Mouse (Mus musculus) spleen, postnatal 36 days (tissue): Measurements from ENCODE around the gene Mrps11.
A peak's percentile ranks its signal among the peaks of the same experiment; 100 is the strongest.

Experiments used
- DNase-seq, 2 experiments: peaks; one replicate each; pipeline ENCODE4 v3.0.0; 2022; ENCODE audit warnings: low spot score in 2 of 2, mixed read lengths in 1 of 2

Gene Mrps11

DNA sequence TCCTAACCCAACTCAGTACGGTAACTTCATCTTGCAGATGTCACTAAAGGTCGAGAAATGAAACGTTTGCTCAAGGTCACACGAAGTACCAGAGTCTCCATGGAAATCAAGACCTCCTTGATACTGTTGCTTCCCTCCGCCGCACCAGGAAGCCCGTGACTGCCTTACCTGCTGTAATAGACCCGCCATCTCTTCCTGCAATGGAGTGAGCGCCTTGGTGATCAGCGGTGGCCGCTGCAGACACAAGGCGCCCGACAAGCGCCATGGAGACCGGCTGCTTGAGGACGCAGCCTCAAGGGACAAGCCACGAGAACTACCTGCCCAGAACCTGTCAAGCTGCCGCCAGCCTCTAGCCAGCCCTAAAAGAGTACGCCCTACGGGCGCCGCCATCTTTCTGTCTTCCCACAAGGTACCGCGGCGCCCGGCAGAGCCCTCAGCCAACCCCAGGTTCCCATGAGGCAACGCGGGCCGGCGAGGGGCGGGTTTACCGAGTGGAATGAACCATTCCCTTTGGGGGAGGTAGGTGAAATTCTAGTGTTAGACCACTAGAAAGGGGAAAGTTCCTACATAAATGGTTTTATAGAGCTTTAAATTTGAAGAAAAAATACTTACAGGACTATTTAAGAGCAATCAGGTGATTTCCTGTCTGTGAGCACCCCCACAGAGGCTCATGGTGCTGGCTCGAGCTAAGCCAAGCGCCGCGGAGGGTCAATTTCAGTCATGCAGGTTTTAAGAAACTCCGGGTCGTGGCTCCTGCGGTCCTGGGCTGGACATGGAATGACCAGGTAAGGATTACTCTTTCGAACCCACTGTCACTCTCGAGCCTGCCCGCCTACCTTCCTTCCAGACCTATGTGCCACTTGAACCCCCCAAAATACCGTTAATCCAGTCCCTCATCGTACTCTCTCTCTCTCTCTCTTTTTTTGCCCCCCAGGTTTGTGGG, at the start of gene Mrps11, which contains the start of gene Mrpl46:
Mrps11 (plus strand) TSS at position 481 of the 943 bp plus-strand sequence.
Mrpl46 (minus strand) TSS at position 893 of the 943 bp plus-strand sequence.
- peak; percentile 82 to 86 for DNase-seq

- no peak for DNase-seq
Observed at GRCm38 (mm10) chr7:78737196-78737595, 45.7 kb upstream of the Mrps11 start.

DNA sequence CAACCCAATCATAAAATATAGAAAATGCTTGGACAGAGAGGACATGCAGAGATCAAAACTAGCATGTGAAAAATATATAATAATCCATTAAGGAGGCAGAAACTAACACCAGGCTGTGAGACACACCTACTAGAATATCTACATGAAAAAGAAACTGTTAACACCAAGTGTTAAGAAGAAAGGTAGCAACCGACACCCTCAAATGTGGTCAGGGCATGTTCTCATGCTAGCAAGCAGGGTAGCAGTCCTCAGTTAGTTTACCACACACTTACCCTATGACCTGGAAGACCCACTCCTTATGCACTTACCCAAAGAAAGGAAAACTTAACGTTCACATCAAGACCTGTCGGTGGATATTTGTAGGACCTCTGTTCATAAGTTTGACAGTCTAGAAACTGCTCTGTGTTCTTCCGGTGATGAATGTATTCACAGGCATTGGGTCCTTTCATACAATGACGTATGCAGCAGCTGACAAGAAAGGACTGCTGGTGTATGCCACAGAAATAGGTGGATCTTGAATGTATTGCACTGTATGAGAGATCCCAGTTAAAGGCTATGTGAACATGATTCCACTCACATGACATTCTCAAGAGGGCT, 45.2 kb upstream of the Mrps11 start, which contains the start of gene Ntrk3:
Ntrk3 (minus strand) TSS at position 399 of the 597 bp plus-strand sequence.
- no peak for DNase-seq

DNA sequence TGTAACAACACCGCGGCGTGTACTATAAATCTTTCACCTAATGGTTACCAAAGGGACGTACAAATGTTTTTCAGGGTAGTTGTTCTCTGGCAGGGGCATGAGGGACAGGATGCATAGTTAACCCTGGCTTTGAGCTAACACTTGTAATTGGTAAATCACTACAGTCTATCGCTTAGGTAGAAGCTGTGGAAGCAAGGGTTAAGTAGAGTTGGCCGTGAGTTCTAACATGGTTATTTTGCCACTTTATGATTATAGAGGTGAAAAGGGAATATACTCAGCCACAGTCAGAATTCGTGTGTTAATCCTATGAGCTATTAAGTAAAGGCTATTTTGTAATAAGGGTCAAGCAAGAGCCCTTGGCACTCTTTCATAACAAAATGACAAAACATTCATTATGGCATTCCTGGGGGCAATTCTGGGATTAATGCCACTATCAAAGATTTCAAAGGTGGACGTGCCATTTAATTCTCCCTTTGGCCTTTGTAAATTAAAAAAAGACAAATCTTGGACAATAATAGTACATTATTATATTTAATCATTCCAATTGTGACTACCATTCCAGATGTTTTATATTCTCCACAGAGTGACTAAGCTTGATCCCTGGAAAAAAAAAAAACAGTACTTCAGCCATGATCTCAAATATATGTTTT, 43.4 kb upstream of the Mrps11 start:
- no peak for DNase-seq

DNA sequence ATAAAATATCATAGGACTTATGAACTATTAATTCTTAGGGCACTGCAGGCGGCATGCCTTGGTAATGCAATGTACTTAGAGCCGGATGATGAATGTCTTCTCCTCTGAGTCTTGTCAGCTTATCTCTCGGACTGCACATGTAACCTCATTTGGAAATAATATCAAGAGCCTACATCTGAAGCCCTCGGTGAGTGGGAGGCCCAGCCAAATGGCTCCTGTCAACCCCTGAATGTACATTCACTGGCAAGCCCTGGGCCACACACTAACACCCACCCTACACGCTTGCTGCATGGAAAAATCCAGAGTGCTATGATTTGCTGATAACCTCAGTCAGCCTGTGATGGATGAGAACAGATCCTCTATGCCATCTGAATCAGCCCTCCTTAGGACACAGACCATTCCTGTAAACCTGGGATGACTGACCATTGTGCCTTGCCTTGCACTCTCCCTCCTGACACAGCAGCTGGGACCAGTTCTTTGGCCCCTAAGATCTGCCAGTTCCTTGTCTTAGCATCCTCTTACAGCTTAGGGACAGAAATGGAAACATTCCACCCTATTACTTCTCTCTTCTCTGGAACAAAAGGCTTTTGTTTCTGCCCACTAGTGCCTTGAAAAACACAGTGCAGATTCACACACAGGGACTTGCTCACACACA, 39.1 kb upstream of the Mrps11 start:
- no peak for DNase-seq

DNA sequence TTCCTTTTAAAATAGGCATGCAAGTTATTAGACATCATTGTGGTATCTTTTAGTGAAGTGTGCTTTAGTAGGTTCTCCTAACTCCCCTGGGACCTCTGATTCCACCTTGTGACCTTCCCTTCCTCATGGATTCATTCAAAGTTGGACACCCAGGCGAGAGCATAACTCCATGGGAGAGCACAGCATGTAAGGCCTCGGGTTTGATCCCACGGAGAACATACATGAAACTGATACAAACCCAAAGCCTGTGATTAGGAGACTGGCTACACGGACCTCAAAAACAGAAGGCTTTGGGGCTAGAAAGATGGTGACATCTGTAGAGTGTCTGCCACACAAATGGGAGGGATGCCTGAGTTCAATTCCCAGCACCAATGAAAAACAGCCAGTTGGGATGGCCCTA, 30.0 kb upstream of the Mrps11 start:
- no peak for DNase-seq

- no peak for DNase-seq
Observed at GRCm38 (mm10) chr7:78753752-78754457, 29.0 kb upstream of the Mrps11 start.

DNA sequence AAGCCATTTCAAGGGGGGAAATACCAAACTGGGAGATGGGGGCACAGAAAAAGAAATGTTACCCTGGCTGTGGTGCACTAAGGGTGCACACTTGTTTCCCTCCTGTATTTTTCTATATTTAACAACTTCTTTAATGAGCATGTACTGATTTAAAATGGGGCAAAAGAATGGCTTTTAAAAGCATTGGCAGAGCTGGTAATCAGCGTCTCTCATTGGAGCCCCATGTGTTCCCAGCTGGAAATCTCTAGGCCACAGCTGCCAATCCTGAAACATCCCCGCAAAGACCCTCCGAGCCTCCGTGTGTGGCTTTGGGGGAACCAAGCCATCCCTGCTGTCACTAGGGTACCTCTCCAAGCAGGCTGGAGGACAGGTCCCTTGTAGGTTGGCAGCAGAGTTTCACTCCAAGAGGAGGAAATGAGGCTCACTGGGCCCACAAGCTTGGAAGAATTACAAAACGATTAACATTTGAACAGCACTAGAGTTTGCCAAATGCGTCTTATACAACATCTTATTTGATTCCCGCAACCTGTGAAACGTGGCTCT, 28.4 kb upstream of the Mrps11 start:
- no peak for DNase-seq

DNA sequence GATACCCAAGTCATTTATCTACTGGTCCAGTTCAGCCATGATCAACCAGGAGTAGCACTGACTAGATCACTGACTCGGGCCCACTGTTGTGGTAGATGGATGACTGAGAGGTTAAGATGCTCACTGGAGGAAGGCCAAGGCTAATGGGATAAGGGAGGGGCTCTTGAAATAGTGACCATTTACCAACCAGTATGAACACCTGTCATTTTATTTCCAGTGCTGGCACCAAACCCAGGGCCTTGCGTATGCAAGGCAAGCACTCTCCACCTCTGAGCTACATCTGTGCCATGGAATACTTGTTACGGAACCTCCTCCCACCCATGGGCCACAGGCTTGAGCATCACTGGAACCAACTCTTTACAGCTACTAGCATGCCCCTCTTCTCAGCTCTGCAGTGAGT, 19.1 kb upstream of the Mrps11 start:
- DNase-seq: no peak

GRCm38 (mm10) chr7:78765215-78765631, 17.7 kb upstream of the Mrps11 start:
- DNase-seq: no peak

GRCm38 (mm10) chr7:78766019-78766683, 16.8 kb upstream of the Mrps11 start:
- DNase-seq: peak; percentile 31 to 33

DNA sequence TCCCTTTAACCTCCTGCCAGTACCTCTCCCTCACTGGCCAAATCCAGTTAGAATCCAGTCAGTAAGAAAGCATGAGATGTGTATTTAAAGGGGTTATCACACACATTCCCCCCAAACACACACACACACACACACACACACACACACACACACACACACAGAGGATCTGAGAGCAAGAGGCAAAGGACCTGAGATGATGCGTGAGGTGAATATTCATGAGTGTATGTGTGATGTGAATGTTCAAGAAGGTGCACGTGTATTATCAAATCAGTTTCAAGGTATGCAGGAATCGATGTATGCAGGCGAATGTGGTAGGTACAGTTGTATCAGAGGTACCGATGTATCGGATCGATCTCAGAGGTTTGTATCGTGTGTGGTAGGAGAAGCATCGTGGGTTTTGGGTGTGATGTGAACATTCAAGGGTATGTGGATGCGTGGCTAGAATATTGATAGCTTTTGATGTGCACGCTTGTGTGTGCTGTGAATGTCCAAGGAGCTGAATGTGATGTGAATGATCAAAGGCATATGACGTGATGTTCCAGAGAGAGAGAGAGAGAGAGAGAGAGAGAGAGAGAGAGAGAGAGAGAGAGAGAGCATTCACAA, 14.9 kb upstream of the Mrps11 start:
- no peak for DNase-seq

- DNase-seq: no peak
Observed at GRCm38 (mm10) chr7:78769075-78769652, 13.8 kb upstream of the Mrps11 start.

- no peak for DNase-seq
Observed at GRCm38 (mm10) chr7:78770936-78771335, 12.0 kb upstream of the Mrps11 start.

GRCm38 (mm10) chr7:78778741-78779140, 4.2 kb upstream of the Mrps11 start:
- no peak for DNase-seq

GRCm38 (mm10) chr7:78785906-78786305, 3.0 kb downstream of the Mrps11 start:
- DNase-seq: no peak

GRCm38 (mm10) chr7:78787793-78788380, 5.0 kb downstream of the Mrps11 start:
- DNase-seq: no peak

DNA sequence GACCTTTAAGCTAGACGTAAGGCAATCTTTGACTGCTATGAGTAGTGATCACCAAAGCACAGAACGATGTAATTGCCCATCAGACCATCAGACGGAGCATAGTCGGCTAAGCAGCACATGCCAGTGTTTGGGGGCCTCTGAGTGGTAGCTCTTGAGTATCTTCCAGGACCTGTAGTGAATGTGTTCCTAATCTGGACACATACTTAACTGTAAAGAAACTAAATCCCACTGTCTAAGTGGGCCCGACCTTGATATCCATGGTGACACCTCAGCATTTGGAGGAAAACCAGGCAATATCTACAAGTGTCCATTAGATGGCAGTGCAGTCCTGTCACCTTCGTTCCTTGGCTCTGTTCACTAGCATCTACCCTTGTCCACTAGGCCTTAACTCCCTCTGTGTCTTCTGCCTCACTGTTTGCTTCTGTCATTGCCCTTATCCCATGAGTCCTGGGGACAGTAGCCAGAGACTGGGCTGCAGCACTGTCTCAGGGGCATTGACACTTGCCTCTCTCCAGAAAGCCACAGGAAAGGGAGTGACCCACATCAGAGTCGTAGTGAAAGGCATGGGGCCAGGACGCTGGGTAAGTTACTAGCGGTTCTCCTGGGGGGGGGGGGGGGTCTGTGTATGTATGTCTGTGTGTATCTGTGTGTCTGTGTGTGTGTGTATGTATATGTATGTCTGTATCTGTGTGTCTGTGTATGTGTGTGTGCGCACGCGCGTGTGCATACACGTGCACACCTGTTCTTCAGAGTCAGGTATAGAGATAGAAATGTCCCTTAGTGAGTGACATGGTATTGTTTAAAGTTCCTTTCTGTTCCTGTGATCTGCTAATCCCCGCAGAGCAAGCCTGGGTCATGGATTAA, 8.7 kb downstream of the Mrps11 start:
- peak; percentile 15 to 31 for DNase-seq
